Mouse (Mus musculus) cortical plate, adult 2 months (tissue): ENCODE data around the gene H2afv.

Experiments
- CTCF ChIP-seq: fragments of 200-500 bp; IDR thresholded peaks from 2 replicates; pipeline ENCODE4 v1.5.1; 2011; ENCODE audit warnings: mild to moderate bottlenecking, control low read depth, low read length; ENCODE audit not compliant: insufficient read depth; ENCODE audit errors: extremely low read depth
- POLR2A ChIP-seq: fragments of 200-500 bp; IDR thresholded peaks from 2 replicates; pipeline ENCODE4 v1.6.1; 2011; ENCODE audit warnings: mild to moderate bottlenecking, low read length, control low read depth; ENCODE audit not compliant: insufficient read depth; ENCODE audit errors: extremely low read depth

- TF ChIP-seq CTCF: no peak
- TF ChIP-seq POLR2A: no peak
Measured at GRCm38 (mm10) chr11:6443102-6443501, 1.1 kb downstream of the H2afv start.
